Mouse (Mus musculus): Measurements from ENCODE around the gene Jag2. TPM values are rescaled to one million over a fixed set of nuclear protein-coding genes. Genes with fewer than 3 reads are reported as not detected.

Gene Jag2
- polyA plus RNA-seq, 2 experiments, result 0.09 to 0.51 TPM

- DNase-seq (ENCODE audit: low read depth in 3 of 3, low spot score in 3 of 3) (no peak), ATAC-seq (ENCODE audit: insufficient read depth) (no peak)
- no peak overlapping the region for H3K4me2 ChIP-seq (ENCODE audit: low read depth)
- H3K9me3 ChIP-seq (ENCODE audit: control insufficient read depth, low read length), result no peaks in the 10 kb centered on the region
- H3K4me3 ChIP-seq (ENCODE audit: insufficient read depth in 1 of 2, low read depth in 2 of 2, low read length in 2 of 2), result no peak overlapping the region
- no peaks in the 10 kb centered on the region for H3K36me3 ChIP-seq (replicated peaks; ENCODE audit: control insufficient read depth, insufficient read depth, low read depth)
- WGBS (ENCODE audit: insufficient replicate concordance), result 20% methylated on average over 11 of the region's 11 CpGs
- H3K27me3 ChIP-seq (ENCODE audit: control insufficient read depth, insufficient read depth, low read length), result no peaks in the 10 kb centered on the region
- H3K27ac ChIP-seq, result no peak overlapping the region
- H3K9ac ChIP-seq (replicated peaks), result no peak overlapping the region
- TF ChIP-seq CTCF (IDR thresholded peaks at IDR 0.05; ENCODE audit: low read depth), result no peak
- TF ChIP-seq EP300 (IDR thresholded peaks at IDR 0.05; ENCODE audit: low read depth), result no peak
- no peaks in the 10 kb centered on the region for H3K4me1 ChIP-seq (replicated peaks; ENCODE audit: control insufficient read depth in 2 of 2, insufficient read depth in 2 of 2, low read length in 1 of 2)
Measured at GRCm38 (mm10) chr12:112917486-112917885, 12.1 kb downstream of the Jag2 start.

- Histone ChIP-seq H3K9me3 (ENCODE audit: control insufficient read depth, low read length) (no peaks in the 10 kb centered on the region), H3K4me2 (ENCODE audit: low read depth) (no peak overlapping the region), H3K27ac (no peak overlapping the region), H3K9ac (replicated peaks) (no peak overlapping the region), H3K27me3 (ENCODE audit: control insufficient read depth, insufficient read depth, low read length) (no peaks in the 10 kb centered on the region), H3K36me3 (replicated peaks; ENCODE audit: control insufficient read depth, insufficient read depth, low read depth) (no peaks in the 10 kb centered on the region), H3K4me1 (replicated peaks; ENCODE audit: control insufficient read depth in 2 of 2, insufficient read depth in 2 of 2, low read length in 1 of 2) (no peaks in the 10 kb centered on the region), H3K4me3 (ENCODE audit: insufficient read depth in 1 of 2, low read depth in 2 of 2, low read length in 2 of 2) (no peak overlapping the region)
- 71% methylated on average over 16 of the region's 16 CpGs for WGBS (ENCODE audit: insufficient replicate concordance)
- no peak for ATAC-seq (ENCODE audit: insufficient read depth)
- no peak for DNase-seq (ENCODE audit: low read depth in 3 of 3, low spot score in 3 of 3)
- no peak for TF ChIP-seq EP300 (IDR thresholded peaks at IDR 0.05; ENCODE audit: low read depth)
- no peak for TF ChIP-seq CTCF (IDR thresholded peaks at IDR 0.05; ENCODE audit: low read depth)
Measured at GRCm38 (mm10) chr12:112916698-112917400, 12.7 kb downstream of the Jag2 start.

DNA sequence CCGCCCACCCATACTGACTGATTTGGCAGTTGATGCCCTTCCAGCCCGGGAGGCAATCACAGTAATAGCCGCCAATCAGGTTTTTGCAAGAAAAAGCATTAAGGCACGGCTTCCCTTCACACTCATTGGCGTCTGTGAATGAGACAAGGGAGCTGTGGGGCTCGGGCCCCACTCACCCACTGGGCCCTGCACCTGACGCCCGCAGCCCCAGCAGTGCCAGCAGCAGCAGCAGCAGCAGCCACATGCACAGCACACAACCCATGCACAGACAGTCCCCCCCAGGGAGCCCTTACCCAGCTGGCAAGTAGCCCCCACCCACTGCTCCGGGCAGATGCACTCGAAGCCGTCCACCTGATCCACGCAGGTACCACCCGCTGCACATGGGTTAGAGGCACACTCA lies 14.0 kb downstream of the Jag2 start:
- ATAC-seq (ENCODE audit: insufficient read depth) (no peak), DNase-seq (ENCODE audit: low read depth in 3 of 3, low spot score in 3 of 3) (no peak)
- H3K36me3 ChIP-seq (replicated peaks; ENCODE audit: control insufficient read depth, insufficient read depth, low read depth), result no peaks in the 10 kb centered on the region
- TF ChIP-seq CTCF (IDR thresholded peaks at IDR 0.05; ENCODE audit: low read depth) (no peak), EP300 (IDR thresholded peaks at IDR 0.05; ENCODE audit: low read depth) (no peak)
- H3K4me3 ChIP-seq (ENCODE audit: insufficient read depth in 1 of 2, low read depth in 2 of 2, low read length in 2 of 2), result no peak overlapping the region
- H3K4me1 ChIP-seq (replicated peaks; ENCODE audit: control insufficient read depth in 2 of 2, insufficient read depth in 2 of 2, low read length in 1 of 2), result no peaks in the 10 kb centered on the region
- H3K27me3 ChIP-seq (ENCODE audit: control insufficient read depth, insufficient read depth, low read length), result no peaks in the 10 kb centered on the region
- H3K9me3 ChIP-seq (ENCODE audit: control insufficient read depth, low read length), result no peaks in the 10 kb centered on the region
- no peak overlapping the region for H3K9ac ChIP-seq (replicated peaks)
- no peak overlapping the region for H3K4me2 ChIP-seq (ENCODE audit: low read depth)
- H3K27ac ChIP-seq, result no peak overlapping the region
- 68% methylated on average over 13 of the region's 13 CpGs for WGBS (ENCODE audit: insufficient replicate concordance)

DNA sequence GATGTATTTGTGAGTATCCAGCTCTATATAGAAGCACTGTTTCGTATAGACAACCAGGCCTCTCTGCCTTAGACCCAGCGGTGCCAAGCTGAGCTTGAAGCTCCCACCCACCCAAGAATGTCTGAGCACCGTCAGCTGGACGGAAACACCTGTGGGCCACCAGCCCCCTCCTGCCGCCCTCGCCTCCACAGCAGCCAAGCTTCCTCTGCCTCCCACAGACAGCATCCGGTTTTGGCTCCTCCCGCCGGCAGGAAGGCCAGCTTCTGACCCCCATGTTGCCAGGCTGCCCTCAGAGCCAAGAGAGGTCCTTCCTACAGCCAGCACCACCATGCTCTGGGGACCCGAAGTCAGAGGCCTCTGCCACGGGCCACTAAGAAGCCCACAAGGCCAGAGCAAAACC lies 15.0 kb downstream of the Jag2 start:
- Histone ChIP-seq H3K36me3 (replicated peaks; ENCODE audit: control insufficient read depth, insufficient read depth, low read depth) (no peaks in the 10 kb centered on the region), H3K9ac (replicated peaks) (no peak overlapping the region), H3K27ac (no peak overlapping the region), H3K4me3 (ENCODE audit: insufficient read depth in 1 of 2, low read depth in 2 of 2, low read length in 2 of 2) (no peak overlapping the region), H3K9me3 (ENCODE audit: control insufficient read depth, low read length) (no peaks in the 10 kb centered on the region), H3K4me1 (replicated peaks; ENCODE audit: control insufficient read depth in 2 of 2, insufficient read depth in 2 of 2, low read length in 1 of 2) (no peaks in the 10 kb centered on the region), H3K27me3 (ENCODE audit: control insufficient read depth, insufficient read depth, low read length) (no peaks in the 10 kb centered on the region), H3K4me2 (ENCODE audit: low read depth) (no peak overlapping the region)
- no peak for ATAC-seq (ENCODE audit: insufficient read depth)
- WGBS (ENCODE audit: insufficient replicate concordance), result 46% methylated on average over 11 of the region's 11 CpGs
- TF ChIP-seq CTCF (IDR thresholded peaks at IDR 0.05; ENCODE audit: low read depth), result no peak
- TF ChIP-seq EP300 (IDR thresholded peaks at IDR 0.05; ENCODE audit: low read depth), result no peak
- no peak for DNase-seq (ENCODE audit: low read depth in 3 of 3, low spot score in 3 of 3)

DNA sequence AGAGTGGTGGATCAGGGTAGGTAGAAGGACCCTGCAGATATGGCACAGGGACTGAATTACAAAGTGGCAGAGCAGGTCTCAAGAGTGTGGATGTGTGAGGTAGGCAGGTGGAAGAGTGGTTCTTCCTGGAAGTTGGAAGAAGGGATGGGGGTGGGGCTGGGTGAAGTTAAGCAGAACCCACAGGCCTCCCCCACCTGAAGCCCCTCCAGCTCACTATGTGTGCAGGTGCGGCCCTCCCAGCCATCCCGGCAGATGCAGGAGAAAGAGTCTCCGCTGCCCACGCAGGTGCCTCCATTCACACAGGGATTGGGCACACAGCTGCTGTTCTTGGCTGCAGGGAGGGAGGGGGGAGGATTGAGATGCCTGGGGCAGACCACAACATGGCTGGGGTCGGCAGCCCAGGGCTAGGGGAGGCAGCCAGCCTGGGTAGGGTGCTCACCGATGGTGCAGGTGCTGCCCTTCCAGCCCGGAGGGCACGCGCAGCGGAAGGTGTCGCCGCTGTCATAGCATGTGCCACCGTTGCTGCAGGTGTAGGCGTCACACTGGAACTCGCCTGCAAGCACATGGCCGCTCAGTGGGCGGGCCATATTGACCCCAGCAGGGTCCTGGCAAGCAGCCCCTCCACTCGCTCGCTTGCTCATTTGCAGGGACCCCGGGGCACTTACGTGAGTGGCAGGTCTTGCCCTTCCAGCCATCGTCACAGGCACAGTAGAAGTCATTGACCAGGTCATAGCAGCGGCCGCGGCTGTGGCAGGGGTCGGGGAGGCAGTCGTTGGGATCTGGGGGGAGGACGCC lies 16.4 kb downstream of the Jag2 start:
- Histone ChIP-seq H3K4me1 (replicated peaks; ENCODE audit: control insufficient read depth in 2 of 2, insufficient read depth in 2 of 2, low read length in 1 of 2) (no peaks in the 10 kb centered on the region), H3K9ac (replicated peaks) (no peak overlapping the region), H3K27ac (no peak overlapping the region), H3K4me2 (ENCODE audit: low read depth) (no peak overlapping the region), H3K36me3 (replicated peaks; ENCODE audit: control insufficient read depth, insufficient read depth, low read depth) (no peaks in the 10 kb centered on the region), H3K27me3 (ENCODE audit: control insufficient read depth, insufficient read depth, low read length) (no peaks in the 10 kb centered on the region), H3K9me3 (ENCODE audit: control insufficient read depth, low read length) (no peaks in the 10 kb centered on the region), H3K4me3 (ENCODE audit: insufficient read depth in 1 of 2, low read depth in 2 of 2, low read length in 2 of 2) (no peak overlapping the region)
- DNase-seq (ENCODE audit: low read depth in 3 of 3, low spot score in 3 of 3) (no peak), ATAC-seq (ENCODE audit: insufficient read depth) (no peak)
- WGBS (ENCODE audit: insufficient replicate concordance), result 79% methylated on average over 28 of the region's 28 CpGs
- TF ChIP-seq EP300 (IDR thresholded peaks at IDR 0.05; ENCODE audit: low read depth) (no peak), CTCF (IDR thresholded peaks at IDR 0.05; ENCODE audit: low read depth) (no peak)
